Mouse (Mus musculus) C2C12 (cell line): ENCODE measurements around the gene Gm17581.

Experiments
- CTCF ChIP-seq: IDR thresholded peaks from one replicate; pipeline ENCODE4 v1.5.1; 2011; ENCODE audit not compliant: control insufficient read depth, insufficient read depth, insufficient read length
- MAX ChIP-seq: IDR thresholded peaks from one replicate; pipeline ENCODE4 v1.6.1; 2011; ENCODE audit warnings: mild to moderate bottlenecking, control low read depth
- USF1 ChIP-seq: IDR thresholded peaks from one replicate; pipeline ENCODE4 v1.6.1; 2011; ENCODE audit warnings: low read depth, mild to moderate bottlenecking, control low read depth, moderate library complexity

- TF ChIP-seq CTCF (no peak), MAX (no peak), USF1 (no peak)
These were observed 15.1 kb downstream of the Gm17581 start for GRCm38 (mm10) chr2:155720585-155720984.
